12 mouse cellular contexts compared by ENCODE assay signal in genomic region chr15:102683670-102684069, GRCm38 (mm10). TPM values are rescaled to one million over a fixed set of nuclear protein-coding genes. Genes with fewer than 3 reads are reported as not detected.
DNase-seq lines count a peak whose midpoint lies in the region; ATAC-seq and TF ChIP-seq lines count a peak whose summit lies in the region.
"Had no signal": no experiment of that assay in that cellular context is flagged by ENCODE, and none has a peak within 500 bp of the region (broad histone marks: within the 10 kb centered on the region; RNA-seq: fewer than 3 reads in every experiment).

No protein-coding gene starts in this region.

- H3K4me3 ChIP-seq in kidney, embryonic 14.5 days (ENCODE audit: low read length), result no peak overlapping the region
- no peak overlapping the region for H3K4me3 ChIP-seq in C2C12 (ENCODE audit: insufficient read depth, poor library complexity, severe bottlenecking)
- H3K4me3 ChIP-seq: midbrain, embryonic 13.5 days had no signal

- no peak overlapping the region for H3K27ac ChIP-seq in kidney, embryonic 14.5 days (ENCODE audit: low read depth, low read length)
- H3K27ac ChIP-seq: midbrain, embryonic 13.5 days had no signal

- H3K36me3 ChIP-seq in kidney, embryonic 14.5 days (ENCODE audit: control insufficient read depth, insufficient read depth, low read length), result no peaks in the 10 kb centered on the region
- no peaks in the 10 kb centered on the region for H3K36me3 ChIP-seq in C2C12 (ENCODE audit: control insufficient read depth, insufficient read depth)
- H3K36me3 ChIP-seq: midbrain, embryonic 13.5 days had no signal

- WGBS in kidney, embryonic 14.5 days, result 11% methylated on average over 1 of the region's 1 CpGs

- DNase-seq in adrenal gland, postnatal 10 days, result peak; percentile 22
- DNase-seq in adrenal gland, adult 18-20 months (ENCODE audit: low spot score in 2 of 2), result no peak
- DNase-seq in kidney, postnatal 14 days, result no peak
- peak; percentile 49 for DNase-seq in embryo, embryonic 11 days
- no peak for DNase-seq in left cerebral cortex, postnatal 14 days (ENCODE audit: low spot score in 2 of 2)
- no peak for DNase-seq in frontal cortex, postnatal 25 days (ENCODE audit: low spot score in 2 of 2)
- DNase-seq: gastrocnemius, postnatal 25 days; right cerebral cortex, postnatal 4 days had no signal

- H3K79me3 ChIP-seq in C2C12 (ENCODE audit: low read depth), result no peaks in the 10 kb centered on the region

- H3K9ac ChIP-seq in kidney, embryonic 14.5 days (ENCODE audit: low read depth, low read length), result no peak overlapping the region
- H3K9ac ChIP-seq: midbrain, embryonic 13.5 days had no signal

- H3ac ChIP-seq in C2C12 (ENCODE audit: control insufficient read depth, insufficient read length, low read depth), result no peak overlapping the region

- no peaks in the 10 kb centered on the region; the same call in 1 of the 2 replicates for H3K27me3 ChIP-seq in kidney, embryonic 14.5 days (ENCODE audit: control insufficient read depth, insufficient read depth, low read length)
- H3K27me3 ChIP-seq in C2C12 (ENCODE audit: control insufficient read depth, insufficient read depth, insufficient read length), result peaks cover 13% of the 10 kb centered on the region

- no peaks in the 10 kb centered on the region for H3K9me3 ChIP-seq in kidney, embryonic 14.5 days (ENCODE audit: control insufficient read depth, low read length)
- H3K9me3 ChIP-seq: midbrain, embryonic 13.5 days had no signal

- no peaks in the 10 kb centered on the region for H3K79me2 ChIP-seq in C2C12 (ENCODE audit: control insufficient read depth, insufficient read depth)

- TF ChIP-seq CTCF in C2C12 (IDR thresholded peaks at IDR 0.05; ENCODE audit: control insufficient read depth, insufficient read depth, insufficient read length), result peak; percentile 49

- ATAC-seq in kidney, embryonic 14.5 days (ENCODE audit: low FRiP score, low TSS enrichment), result 0 out of 2 replicates have a peak, but pooled peaks have one; percentile 38
- ATAC-seq: hindbrain, embryonic 16.5 days; midbrain, embryonic 13.5 days had no signal

- no peaks in the 10 kb centered on the region for H3K4me1 ChIP-seq in kidney, embryonic 14.5 days (ENCODE audit: control insufficient read depth, insufficient read depth, low read length)

- intact Hi-C loops in left cerebral cortex, postnatal 14 days (cut with DNase I), result no loop called here

- H3K4me2 ChIP-seq in kidney, embryonic 14.5 days (replicated peaks; ENCODE audit: low read depth, low read length), result no peak overlapping the region
- H3K4me2 ChIP-seq: midbrain, embryonic 13.5 days had no signal

TF ChIP-seq in C2C12, 6 proteins besides CTCF, POLR2A, EP300 and RAD21:
- TF ChIP-seq MYOD1 (IDR thresholded peaks at IDR 0.05; ENCODE audit: control insufficient read depth, insufficient read length, low read depth) (no peak), MAX (IDR thresholded peaks at IDR 0.05) (no peak), FOSL1 (IDR thresholded peaks at IDR 0.05; ENCODE audit: insufficient read depth, low read length, poor library complexity, severe bottlenecking) (no peak), USF1 (IDR thresholded peaks at IDR 0.05; ENCODE audit: low read depth) (no peak)

RNA-seq across cellular contexts. Expression of gene Atp5g2, which starts 11.5 kb away (rescaled TPM):
- total RNA-seq in adrenal gland, postnatal 10 days (2021), result 10 to 100 TPM; 41.9 to 42.3 TPM
- total RNA-seq in adrenal gland, adult 18-20 months (2021), result 10 to 100 TPM; 18.3 to 19.4 TPM
- polyA plus RNA-seq in kidney, embryonic 14.5 days (2014; fragmentation: Nextera tagmentation; extraction: Ambion mirVana), result 90.0 and 124 TPM in 2 replicates
- polyA plus RNA-seq in C2C12 (2012; fragmentation: generic; extraction: Trizol), result 933 TPM
- total RNA-seq in left cerebral cortex, postnatal 14 days (2021), result 10 to 100 TPM; 13.4 to 14.4 TPM

RNA-seq across cellular contexts. Expression of gene Calcoco1, which starts 38.3 kb away (rescaled TPM):
- 10 to 100 TPM; 78.0 to 90.5 TPM for total RNA-seq in adrenal gland, postnatal 10 days (2021)
- total RNA-seq in adrenal gland, adult 18-20 months (2021), result 100 to 1,000 TPM in 1 of 2 experiments, 10 to 100 TPM in 1; 95.4 to 106 TPM
- 26.1 and 41.3 TPM in 2 replicates for polyA plus RNA-seq in kidney, embryonic 14.5 days (2014; fragmentation: Nextera tagmentation; extraction: Ambion mirVana)
- polyA plus RNA-seq in C2C12 (2012; fragmentation: generic; extraction: Trizol), result 25.7 TPM
- 10 to 100 TPM; 56.9 to 58.4 TPM for total RNA-seq in left cerebral cortex, postnatal 14 days (2021)

RNA-seq across cellular contexts. Expression of gene Atf7, which starts 58.4 kb away (rescaled TPM):
- total RNA-seq in adrenal gland, postnatal 10 days (2021), result 10 to 100 TPM; 68.5 to 80.8 TPM
- total RNA-seq in adrenal gland, adult 18-20 months (2021), result 10 to 100 TPM; 58.9 to 62.1 TPM
- polyA plus RNA-seq in kidney, embryonic 14.5 days (2014; fragmentation: Nextera tagmentation; extraction: Ambion mirVana), result 30.5 and 36.8 TPM in 2 replicates
- polyA plus RNA-seq in C2C12 (2012; fragmentation: generic; extraction: Trizol), result 31.0 TPM
- total RNA-seq in left cerebral cortex, postnatal 14 days (2021), result 10 to 100 TPM; 24.5 to 29.6 TPM

RNA-seq across cellular contexts. Expression of gene Gm28047, which starts 58.8 kb away (rescaled TPM):
- total RNA-seq in adrenal gland, postnatal 10 days (2021), result 1 to 10 TPM in 1 of 2 experiments, not detected in 1; 1.5 TPM
- total RNA-seq in adrenal gland, adult 18-20 months (2021), result 1 to 10 TPM; 1.7 to 3.2 TPM
- 0.79 TPM in 1 of 2 replicates, not detected in the other for polyA plus RNA-seq in kidney, embryonic 14.5 days (2014; fragmentation: Nextera tagmentation; extraction: Ambion mirVana)
- polyA plus RNA-seq in C2C12 (2012; fragmentation: generic; extraction: Trizol), result not detected
- total RNA-seq in left cerebral cortex, postnatal 14 days (2021), result 1 to 10 TPM in 1 of 2 experiments, not detected in 1; 1.4 TPM
- polyA plus RNA-seq: hindbrain, embryonic 16.5 days; midbrain, embryonic 13.5 days had no signal

Comparison
In these comparisons a context has a peak if more than half of its experiments do, and no peak if none do; other contexts are left out.
1. DNase-seq: peak in adrenal gland, postnatal 10 days (single experiment) and embryo, embryonic 11 days (single experiment); none in adrenal gland, adult 18-20 months (0 of 2), kidney, postnatal 14 days (single experiment), left cerebral cortex, postnatal 14 days (0 of 2) and frontal cortex, postnatal 25 days (0 of 2).